Mouse (Mus musculus): ENCODE measurements around the gene Bhmt2.
A peak's percentile ranks its signal among the peaks of the same experiment; 100 is the strongest.

The Bhmt2 gene

DNA sequence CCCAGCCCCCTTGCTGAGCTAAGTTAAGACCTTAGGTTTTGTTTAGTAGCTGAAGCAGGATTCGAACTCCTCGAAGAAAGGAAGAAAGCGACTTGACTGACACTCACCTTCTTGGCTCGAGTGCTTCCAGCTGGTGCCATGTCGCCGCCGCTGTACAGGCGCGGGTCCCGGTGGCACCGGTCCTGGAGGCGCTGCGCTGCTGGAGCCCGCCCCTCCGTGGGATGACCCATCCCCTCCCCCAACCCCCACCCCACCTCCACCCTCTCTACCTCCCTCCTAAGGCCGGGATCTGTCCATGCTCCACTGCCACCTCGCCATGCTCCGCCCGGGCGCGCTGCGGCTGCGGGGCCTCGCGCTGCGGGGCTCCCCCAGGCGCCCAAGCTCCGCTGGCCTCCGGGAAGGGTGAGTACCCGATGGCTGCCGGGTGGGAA lies at the start of gene Bhmt2, which contains the start of gene Dmgdh:
Gene Bhmt2 (minus strand): TSS at position 172 of the 431 bp plus-strand sequence.
Gene Dmgdh (plus strand): TSS at position 303 of the 431 bp plus-strand sequence.
- no peak for DNase-seq (ENCODE audit: low spot score in 2 of 2)

DNA sequence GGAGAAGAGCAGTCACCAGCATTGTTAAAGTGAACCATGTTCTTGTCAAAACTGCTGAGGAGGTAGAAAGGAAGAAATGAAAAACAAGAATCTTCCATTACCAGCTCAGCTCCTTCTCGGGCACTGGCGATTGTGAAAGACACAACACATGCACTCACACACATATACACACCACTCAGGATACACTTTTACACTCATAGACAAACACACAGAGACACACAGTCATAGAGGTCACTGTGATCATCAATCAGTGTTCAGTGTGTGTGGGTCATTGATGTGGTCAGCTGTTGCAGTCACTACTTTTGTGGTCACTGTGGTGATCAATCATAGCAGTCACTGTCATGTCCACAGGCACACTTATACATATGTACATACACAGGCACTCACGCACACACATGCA lies 49.4 kb upstream of the Bhmt2 start:
- DNase-seq (ENCODE audit: low spot score in 2 of 2) = no peak

DNA sequence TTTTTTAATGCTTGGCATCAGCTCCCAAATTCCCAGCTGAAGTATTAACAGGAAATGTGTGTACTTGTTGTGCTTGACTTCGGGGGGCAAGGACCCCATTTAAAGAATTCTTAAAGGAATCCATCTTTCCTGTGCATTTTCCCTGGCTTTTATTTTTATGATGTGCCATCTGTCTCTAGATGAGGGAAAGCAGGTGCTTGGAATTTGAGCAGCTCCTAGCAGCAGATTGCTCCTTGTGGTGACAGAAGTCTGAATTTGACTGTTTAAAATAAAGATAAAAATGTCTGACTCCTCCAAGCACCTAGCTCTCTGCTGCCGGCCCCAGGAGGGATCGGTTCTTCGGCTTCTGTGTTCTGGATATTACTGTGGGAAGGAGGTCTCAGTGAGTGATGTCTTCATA lies 47.8 kb upstream of the Bhmt2 start:
- DNase-seq (ENCODE audit: low spot score in 2 of 2) = no peak

DNA sequence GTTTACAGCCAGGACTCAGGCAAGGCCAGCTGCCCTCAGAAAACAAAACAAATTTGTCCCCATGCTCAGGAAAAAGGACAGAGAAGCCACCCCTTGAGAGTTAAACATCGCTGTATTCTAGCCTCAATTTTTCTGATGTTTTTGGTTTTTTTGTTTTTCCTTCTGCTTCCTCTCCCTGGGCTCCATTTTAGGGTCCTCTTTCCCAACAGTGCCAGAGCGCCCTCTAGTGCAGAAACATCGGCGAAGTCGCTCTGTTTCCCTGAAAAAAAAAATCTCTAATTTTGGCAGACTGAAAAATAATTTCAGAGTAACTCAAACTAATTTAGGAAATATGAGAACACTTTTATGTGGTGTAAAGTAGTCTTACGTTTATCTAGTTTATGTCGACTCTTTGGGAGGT lies 44.8 kb upstream of the Bhmt2 start:
- DNase-seq (ENCODE audit: low spot score in 2 of 2) = peak; percentile 34 to 53

DNA sequence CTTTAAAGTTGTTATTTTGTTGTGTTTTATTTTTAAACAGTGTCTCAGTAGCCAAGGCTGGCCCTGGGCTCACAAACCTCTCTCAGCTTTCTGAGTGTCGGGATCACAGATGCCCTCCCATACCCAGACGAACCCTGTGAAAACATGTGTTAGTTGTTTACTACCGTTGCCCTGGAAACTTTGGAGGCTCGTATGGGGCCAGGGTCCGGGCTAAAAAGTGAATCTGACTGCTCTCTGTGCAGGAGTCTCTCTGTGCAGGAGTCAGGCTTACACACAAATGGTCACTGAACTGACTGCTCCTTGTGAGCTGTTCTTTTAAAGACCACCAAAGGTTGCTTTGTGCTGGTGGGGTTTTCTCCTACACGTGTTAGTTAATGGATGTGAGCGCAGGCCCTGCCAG lies 43.0 kb upstream of the Bhmt2 start:
- DNase-seq (ENCODE audit: low spot score in 2 of 2) = no peak

DNA sequence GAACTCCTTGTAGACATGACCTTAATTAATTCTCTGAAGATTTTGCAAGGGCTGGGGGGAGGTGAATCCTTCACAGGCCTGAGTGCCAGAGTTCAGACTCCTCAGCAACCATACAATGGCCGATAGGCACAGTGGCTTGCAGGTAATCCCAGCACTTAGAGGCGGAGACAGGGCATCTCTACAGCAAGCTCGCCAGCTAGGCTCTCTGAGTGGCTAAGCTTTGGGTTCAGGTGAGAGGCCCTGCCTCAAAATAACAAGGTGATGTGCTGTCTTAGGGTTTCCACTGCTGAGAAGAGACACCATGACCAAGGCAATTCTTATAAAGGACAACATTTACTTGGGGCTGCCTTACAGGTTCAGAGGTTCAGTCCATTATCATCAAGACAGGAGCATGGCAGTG lies 39.7 kb upstream of the Bhmt2 start:
- no peak for DNase-seq (ENCODE audit: low spot score in 2 of 2)

DNA sequence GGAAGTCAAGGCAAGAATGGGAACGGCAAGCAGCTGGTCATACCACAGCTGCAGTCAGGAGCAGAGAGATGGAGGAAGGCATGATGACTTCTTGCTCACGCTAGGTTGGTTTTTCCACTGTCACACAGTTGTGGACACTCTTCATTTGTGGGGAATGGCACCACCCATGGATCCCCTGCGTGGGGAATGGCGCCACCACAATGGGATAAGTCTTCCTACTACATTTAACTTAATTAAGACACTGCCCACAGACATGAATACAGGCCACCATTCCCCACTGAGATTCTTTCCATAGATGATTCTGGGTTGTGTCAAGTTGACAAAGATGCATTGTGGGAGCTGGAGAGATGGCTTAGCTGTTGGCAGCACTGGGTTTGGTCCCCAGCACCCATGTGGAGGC lies 38.3 kb upstream of the Bhmt2 start:
- DNase-seq (ENCODE audit: low spot score in 2 of 2) = no peak

DNA sequence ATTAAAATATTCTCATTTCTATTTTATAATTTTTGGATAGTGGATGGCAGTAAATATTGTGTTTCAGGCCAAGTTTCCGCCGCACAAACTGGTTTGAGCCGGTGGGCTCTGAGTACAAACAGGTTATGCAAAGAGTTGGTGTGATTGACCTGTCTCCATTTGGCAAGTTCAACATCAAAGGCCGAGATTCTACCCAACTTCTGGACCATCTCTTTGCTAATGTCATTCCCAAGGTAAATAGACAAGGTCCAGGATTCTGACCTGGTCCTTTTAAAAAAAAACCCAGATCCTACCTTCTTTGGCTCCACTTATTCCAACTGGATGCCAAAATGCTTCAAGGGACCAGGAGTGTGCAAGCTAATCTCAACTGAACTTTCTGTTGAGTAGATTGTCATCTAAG lies 37.1 kb upstream of the Bhmt2 start:
- no peak for DNase-seq (ENCODE audit: low spot score in 2 of 2)

DNA sequence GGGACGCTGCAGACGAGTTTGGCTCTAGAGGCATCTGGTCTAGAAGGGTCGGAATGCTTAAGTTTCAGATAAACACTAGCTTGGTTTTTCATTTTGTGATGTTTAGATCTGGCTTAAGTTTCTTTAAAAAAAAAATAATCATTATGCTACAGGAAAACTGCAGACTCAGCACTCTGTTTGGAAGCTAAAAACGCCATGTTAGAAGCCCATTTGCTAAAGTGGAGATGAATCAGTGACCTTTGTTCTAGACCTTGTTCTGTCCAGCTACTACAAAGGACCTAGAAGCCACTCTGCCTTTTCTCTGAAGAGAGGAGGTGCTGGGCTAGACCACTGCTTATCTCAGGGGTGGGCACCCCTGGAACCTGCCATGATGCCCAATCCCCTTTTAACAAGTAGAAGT lies 36.2 kb upstream of the Bhmt2 start:
- no peak for DNase-seq (ENCODE audit: low spot score in 2 of 2)

DNA sequence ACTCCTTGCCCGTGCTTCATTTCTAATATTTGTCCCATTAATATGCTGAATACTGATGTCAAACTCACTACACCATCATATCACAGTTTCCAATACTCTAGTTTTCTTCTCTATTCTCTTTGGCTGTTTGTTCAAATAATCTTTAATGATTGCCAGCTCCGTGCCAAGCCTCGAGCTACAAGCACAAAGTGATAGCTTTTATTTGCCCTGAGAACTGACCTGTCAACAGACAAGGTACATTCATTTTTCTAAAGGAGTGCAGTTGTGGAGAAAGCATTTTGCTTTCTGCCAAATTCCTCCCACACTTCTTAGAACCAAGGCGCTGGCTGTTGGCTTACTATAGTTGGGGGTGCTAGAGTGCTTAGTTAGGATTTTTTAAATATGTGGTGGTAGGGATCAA lies 33.2 kb upstream of the Bhmt2 start:
- no peak for DNase-seq (ENCODE audit: low spot score in 2 of 2)

DNA sequence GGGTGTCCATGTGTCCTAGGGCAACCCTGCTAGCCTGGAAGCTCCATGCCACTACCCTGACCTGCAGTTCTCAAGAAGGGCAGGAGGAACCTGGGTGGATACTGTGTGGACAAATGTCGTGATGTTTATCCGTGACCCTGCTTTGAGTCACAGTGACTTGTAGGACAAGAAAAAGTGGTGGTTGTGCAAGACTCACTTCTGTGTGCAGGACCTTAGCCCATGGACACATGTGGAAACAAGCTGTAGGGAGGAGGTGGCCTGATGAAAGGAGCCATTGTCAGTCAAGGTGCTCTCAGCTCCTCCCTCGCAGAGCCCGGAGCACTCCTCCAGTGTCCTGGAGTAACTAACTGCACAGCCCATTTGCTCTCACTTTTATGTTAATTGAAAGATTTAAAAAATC lies 31.6 kb upstream of the Bhmt2 start:
- DNase-seq (ENCODE audit: low spot score in 2 of 2) = no peak

DNA sequence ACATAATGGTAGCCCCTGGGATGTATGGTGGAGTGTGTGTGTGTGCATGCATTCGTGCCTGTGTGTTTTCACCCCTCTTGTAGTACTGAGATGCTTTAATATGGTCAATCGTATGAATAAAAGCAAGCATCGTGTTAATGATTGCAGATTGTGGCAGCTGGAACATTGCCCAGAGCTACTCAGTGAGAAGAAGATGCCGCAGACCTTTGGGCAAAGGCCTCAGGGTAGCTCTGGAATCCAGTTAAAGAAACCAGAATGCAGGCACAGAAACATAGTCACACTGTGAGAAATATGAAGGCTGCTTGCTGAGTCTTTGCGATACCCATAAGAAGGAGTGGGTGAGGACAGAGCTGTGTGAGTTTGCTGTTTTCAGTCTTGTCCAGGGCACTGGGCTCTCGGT lies 24.8 kb upstream of the Bhmt2 start:
- no peak for DNase-seq (ENCODE audit: low spot score in 2 of 2)

DNA sequence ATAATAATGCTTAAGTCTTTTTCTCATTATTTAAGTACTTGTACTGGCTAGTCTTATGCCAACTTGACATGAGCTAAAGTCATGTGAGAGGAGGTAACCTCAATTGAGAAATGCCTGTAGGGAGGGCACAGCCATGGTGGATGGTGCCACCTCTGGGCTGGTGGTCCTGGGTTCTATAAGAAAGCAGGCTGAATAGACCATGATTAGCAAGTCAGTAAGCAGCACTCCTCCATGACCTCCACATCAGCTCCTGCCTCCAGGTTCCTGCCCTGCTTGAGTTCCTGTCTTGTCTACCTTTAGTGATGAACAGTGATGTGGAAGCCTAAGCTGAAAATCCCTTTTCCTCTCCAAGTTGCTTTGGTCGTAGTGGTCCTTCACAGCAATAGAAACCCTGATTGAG lies 16.7 kb upstream of the Bhmt2 start:
- no peak for DNase-seq (ENCODE audit: low spot score in 2 of 2)

DNA sequence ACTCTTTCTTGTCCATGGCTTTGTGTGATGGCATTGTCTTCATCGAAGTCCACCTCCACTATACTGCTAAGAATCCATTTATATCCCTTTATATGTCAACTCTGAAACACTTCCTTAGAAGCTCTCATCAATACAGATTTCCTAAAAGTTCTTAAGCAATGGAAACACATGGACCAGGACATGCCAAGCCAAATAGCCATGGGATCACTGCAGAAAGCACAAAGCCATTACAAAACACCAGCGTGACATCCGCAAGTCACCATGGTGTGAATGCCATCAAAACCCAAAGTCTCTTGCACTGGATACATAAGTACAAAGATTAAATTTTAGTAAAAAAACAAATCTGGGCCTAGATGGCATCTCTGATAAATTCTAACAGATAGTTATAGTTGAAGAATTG lies 15.5 kb upstream of the Bhmt2 start:
- no peak for DNase-seq (ENCODE audit: low spot score in 2 of 2)

DNA sequence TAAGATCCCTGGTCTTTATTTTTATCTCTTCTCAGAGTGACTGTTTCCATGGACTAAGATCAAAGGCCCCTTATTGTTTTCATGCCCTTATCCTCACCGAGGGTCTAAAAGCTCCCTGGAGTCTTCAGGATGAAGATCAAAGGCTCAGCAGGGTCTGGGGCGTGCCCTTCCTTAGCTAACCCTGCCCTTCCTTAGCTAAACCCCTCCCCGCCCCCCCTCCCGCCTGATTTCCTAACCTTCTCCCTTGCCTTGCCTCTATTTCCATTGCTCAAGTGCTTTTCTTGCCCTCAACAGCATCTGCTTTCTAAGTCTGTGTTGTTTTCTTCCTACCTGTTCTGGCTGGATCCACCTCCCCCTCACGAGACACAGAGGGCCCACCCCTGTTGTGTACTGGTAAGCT lies 13.2 kb upstream of the Bhmt2 start:
- DNase-seq (ENCODE audit: low spot score in 2 of 2) = no peak

DNA sequence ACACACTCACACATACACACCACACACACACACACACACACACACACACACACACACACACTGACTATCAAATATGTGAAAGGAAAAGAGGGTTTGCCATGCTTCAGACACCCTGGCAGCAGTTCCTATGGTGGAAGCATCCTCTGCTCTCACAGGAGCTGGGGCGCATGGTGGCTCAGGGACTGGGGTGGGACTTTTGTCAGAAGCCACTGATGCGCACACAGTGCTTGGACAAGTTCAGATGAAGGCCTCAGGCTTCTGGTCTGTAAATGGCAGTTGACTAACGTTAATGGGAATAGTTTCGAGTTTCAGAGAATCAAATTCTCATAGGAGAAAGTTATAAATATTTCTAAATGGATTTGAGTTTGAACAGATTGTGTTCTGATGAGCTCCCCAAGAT lies 11.1 kb upstream of the Bhmt2 start:
- DNase-seq (ENCODE audit: low spot score in 2 of 2) = no peak

DNA sequence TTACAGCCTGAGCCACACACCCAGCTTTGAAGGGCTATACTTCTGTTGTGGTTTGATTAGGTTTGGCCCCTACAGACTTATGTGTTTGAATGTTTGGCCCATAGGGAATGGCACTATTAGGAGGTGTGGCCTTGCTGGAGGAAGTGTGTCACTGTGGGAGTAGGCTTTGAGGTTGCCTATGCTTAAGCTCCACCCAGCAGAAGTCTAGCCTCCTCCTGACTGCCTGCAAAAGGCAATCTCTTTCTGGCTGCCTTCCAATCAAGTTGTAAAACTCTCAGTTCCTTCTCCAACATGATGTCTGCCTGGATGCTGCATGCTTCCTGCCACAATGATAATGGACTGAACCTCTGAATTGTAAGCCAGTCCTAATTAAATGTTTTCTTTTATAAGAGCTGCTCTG lies 9.2 kb upstream of the Bhmt2 start:
- DNase-seq (ENCODE audit: low spot score in 2 of 2) = no peak

DNA sequence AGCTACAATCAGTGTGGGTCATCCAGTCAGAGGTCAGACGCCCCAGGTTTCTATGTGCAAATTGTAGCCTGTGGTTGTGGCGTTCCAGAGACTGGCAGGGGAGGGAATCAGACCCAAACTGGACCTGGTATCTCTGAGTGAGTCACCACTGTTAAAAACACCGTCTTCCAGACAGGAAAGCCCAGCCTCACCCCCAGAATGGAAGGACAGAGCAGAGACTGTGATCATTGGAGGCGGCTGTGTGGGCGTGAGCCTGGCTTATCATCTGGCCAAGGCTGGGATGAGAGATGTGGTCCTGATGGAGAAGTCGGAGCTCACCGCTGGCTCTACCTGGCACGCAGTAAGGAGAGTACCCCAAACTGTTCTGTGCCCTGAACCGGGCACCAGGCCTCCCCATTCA lies 2.8 kb upstream of the Bhmt2 start:
- no peak for DNase-seq (ENCODE audit: low spot score in 2 of 2)

DNA sequence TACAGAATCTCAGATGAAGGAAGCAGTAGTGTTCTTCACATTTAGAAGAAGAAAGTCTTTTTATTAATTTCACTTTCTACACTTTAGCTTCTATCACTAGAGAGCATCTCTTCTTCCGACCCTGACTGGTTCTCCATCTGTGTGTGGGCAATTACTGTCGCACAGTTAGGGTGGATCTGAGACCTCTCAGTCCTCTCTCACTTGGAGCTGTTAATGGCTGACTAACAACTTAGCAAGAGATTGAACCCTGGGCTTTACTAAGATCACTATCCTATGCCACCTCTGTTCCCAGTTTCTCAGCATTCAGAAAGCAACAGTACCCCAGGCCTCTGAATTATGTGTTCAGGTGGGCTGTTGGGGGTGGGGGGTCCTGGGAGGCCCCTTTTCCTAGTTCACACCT lies 806 bp downstream of the Bhmt2 start:
- DNase-seq (ENCODE audit: low spot score in 2 of 2) = no peak

DNA sequence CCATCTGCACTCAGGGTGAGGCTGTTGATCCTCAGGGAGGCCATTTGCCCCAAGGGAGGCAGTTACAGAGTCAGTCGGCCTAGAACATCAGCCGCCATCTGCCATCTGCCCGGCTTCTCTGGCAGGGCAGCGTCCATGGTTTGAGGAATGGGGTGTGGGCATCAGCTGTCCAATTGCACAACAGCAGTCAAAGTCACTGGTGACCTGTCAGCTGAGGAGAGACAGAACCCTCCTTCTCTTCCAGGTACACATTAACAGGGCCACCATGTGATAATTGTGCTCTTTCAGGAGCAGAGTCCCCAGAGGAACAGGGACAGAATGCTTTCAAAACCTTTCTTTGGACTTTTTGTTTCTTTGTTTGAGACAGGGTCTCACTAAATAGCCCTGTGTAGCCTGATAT lies 1.7 kb downstream of the Bhmt2 start:
- no peak for DNase-seq (ENCODE audit: low spot score in 2 of 2)

DNA sequence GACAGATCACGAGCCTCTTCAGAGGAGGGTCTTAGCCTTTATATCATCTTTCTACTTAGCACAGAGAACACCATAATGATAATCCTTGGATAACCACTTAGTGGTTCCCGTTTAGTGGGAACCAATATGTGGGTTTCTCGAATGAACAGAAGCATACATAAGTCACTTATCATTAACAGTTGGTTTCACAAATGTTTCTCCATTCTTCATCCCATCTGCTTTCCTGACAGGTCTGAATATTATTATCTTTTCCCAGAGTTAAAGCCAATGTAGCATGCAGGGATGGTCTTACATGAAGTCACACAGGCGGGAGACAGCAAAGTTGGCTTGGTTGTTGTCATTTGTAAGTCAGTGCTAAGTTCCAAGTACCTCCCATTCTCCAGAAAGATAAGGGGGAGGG lies 6.5 kb downstream of the Bhmt2 start:
- no peak for DNase-seq (ENCODE audit: low spot score in 2 of 2)

DNA sequence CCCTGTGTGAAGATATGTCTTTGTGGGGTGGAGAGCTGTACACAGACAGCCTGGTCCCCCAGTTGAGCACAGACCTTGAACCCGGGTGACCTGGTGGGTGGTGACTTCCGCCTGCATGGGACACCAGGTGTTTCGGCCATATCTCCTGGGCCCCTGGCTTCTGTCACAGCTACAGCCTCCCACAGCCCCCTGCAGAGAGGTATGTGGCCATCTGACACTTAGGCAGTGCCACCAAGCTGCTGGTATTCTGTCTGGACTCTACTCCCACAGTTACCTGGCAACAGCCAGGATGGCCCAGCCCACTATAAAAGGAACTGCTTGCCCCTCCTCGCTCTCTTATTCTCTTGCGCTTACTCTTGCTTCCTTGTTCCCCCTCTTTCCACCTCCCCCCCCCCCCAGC lies 16.2 kb downstream of the Bhmt2 start:
- no peak for DNase-seq (ENCODE audit: low spot score in 2 of 2)

DNA sequence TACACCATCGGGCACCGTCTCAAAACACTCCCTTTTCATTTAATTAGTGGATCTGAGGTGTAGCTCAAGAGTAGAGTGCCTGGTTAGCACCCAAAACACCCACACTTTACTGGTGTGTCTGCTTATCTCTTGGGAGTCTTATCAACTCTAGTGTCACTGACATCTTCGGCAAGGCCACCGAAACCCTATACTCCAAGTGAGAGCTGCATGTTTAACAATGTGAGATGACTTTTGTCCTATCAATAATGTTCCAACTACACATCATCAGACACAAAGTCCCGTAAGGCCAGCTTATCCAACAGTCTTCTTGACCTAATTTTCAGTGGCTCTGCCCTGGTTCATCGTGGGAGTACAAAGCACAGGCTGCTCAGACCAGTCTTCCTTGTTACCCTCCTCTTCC lies 20.7 kb downstream of the Bhmt2 start:
- DNase-seq (ENCODE audit: low spot score in 2 of 2) = no peak

DNA sequence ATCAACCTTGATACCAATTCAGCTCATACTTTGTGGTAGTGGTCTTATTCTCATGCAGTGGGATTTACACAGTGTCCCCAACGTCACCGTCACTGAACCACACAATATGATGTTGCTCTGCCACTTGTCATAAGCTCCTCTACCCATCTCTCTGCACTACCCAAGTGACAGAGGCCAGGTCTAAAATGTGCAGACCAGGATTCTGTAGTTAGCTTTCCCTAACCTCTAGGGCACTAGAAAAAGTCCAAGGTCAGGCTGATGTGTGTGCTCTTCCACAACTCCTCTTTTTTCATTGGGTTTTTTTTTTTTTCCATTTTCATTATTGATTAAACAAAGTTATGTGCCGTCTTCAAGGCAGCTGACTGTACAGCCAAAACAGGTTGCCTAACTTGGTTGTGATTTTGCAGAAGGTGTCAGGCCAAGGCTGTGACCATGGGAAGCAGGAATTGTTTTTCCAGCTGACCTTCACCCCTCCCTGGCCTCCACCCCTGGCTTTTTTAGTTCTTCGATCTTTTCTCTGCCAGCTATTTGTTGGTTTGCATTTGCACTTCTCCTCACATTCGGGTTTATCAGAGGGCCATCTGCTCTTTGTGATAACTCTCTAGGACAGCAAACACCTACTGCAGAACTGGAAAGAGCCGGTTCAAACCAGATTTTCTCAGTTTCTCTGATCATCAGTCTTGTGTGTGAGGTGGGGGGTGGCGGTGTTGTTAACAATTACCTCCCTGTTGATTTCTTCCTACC lies 25.5 kb downstream of the Bhmt2 start:
- DNase-seq (ENCODE audit: low spot score in 2 of 2) = no peak

Data from frontal cortex, postnatal 25 days (tissue).